Mouse (Mus musculus) mouse trophoblast stem cell (cell line): Measurements from ENCODE around the gene Zbtb21.
"Not testable (repeated sequence)": the region's sequence is repeated elsewhere in the genome, so short reads cannot be mapped to it uniquely, and the experiment has no call there.

ENCODE experiments used
- in situ Hi-C, 2 experiments: fragments of 300-500 bp; cut with MseI, MboI; formaldehyde crosslinking; loops; 2 replicates in 1 of 2; 3 replicates in 1 of 2; pipeline ENCODE4 v1.15.1; 2025

Gene Zbtb21

DNA sequence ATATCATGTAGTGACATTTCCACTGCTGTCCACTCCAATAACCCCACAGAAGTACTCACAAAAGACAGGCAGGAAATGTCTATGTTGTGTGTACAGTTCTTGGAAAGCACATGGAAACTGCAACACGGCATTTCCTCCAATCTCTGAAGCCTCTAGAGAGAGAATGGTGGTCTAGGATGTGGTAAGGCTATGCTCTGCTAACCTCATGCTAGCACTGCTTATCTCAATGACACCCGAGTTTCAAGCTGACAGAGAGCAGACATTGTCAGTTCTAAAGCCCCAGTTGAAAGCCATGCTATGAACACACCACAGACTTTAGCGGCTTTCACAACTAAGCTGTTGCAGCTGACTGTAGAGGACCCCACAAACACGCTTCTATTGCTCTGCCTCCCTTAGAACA, 13.6 kb downstream of the Zbtb21 start:
- in situ Hi-C loops = no loop called here

- in situ Hi-C loops = not testable (repeated sequence)
Observed at GRCm38 (mm10) chr16:97946993-97947392, 15.4 kb downstream of the Zbtb21 start.

DNA sequence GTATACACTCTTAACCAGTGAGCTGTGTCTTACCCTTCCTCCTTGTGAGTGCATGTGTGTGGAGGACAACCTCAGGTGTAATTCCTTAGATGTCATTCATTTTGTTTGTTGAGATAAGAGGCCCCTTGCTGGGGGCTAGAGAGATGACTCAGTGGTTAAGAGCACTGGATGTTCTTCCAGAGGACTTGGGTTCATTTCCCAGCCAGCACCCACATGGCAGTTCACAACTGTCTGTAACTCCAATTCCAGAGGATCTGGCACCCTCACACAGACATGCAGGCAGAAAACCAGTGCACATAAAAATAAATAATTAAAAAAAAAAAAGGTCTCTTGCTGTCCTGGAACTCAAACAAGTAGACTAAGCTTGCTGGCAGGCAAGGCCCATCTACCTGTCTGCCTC, 20.6 kb downstream of the Zbtb21 start:
- in situ Hi-C loops = no loop called here

DNA sequence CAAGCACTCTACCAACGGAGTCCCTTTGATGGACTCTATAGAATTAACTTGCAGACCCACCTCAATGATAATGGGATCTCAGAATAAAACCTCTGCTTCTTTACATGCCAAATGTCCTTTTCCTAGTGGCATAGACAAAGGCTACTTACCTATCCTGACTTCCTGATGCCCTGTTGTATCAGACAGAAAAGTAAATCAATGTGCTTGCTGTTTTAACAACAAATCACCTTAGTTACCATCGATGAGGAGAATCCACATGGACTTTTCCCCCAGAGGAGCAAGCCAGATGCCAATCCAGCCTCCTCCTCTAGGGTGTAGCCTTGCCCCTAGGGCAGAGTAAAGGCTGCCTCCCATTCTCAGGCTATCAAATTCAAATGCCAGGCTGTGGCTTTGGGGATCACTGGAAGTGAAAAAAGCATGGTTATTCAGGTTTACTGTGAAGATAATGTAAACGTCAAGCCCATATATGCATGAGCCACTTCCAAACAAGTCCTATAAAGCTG, 21.9 kb downstream of the Zbtb21 start:
- in situ Hi-C loops = no loop called here

DNA sequence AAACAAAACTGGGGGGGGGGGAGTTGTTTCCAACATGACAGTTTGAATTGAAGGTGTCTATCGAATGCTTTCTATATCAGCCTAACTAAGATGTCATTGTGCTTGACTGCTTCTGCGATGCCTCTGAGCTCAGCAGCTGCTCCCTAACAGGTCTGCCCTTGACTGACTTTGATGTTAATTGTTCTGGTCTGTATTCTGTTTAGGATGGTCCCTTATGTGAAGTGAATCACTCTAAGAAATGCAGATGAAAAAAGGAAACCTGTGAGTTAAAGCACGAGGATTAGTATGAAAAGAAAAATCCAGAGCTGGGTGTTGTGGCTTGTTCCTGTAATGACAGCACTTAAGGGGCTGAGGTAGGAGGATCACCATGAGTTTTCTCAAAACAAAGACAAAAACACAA, 26.6 kb downstream of the Zbtb21 start:
- in situ Hi-C loops = no loop called here

GRCm38 (mm10) chr16:97930231-97930630, 32.2 kb downstream of the Zbtb21 start:
- in situ Hi-C loops = no loop called here

DNA sequence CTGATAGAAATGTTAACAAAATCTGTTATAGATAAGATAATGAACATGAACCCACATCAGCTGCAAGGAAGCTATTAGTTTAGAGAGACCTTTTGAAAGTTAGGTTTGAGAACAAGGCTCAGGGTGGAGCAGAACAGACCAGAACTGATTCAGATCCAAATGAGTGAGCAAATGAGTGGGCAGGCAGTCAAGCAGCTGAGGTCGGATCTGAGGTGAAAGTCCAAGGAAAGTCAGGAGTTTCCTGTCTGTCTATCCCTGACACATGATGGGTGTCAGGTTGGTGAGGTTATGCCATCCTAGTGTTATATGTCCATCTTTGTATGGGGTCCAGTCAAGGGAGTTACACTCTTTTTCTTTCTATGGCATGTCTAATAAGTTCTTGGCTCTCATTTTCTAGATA, 32.9 kb downstream of the Zbtb21 start:
- in situ Hi-C loops = no loop called here

DNA sequence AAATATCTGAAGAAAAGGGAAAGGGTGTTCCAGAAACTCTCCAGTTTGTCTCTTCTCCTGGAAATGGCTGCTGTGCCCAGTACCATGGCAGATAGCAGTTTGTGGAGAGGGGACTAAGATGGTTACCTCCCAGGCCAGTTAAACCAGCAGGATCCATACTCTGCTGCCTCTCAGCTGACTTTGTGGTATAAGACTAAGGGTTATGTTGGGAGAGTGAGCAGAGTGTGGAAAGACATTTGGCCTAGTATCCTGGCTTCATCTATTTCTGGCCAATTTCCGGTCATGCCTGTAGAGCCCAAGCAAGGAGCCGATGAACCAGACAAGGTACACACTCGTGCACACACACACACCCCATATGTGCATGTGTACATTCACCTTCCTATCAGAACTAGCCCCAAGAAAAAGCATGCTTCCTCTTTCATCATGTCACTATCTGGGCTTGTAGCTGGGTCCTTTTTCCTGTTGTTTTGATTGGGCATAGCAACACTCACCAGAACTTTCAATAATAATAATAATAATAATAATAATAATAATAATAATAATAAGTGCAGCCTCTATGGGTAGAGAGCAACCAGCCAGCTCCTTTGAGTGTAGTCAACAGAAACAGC, 35.0 kb downstream of the Zbtb21 start:
- in situ Hi-C loops = no loop called here

- in situ Hi-C loops = no loop called here
Observed at GRCm38 (mm10) chr16:97926381-97926780, 36.0 kb downstream of the Zbtb21 start.

- in situ Hi-C loops = no loop called here
Observed at GRCm38 (mm10) chr16:97925760-97926159, 36.7 kb downstream of the Zbtb21 start.

DNA sequence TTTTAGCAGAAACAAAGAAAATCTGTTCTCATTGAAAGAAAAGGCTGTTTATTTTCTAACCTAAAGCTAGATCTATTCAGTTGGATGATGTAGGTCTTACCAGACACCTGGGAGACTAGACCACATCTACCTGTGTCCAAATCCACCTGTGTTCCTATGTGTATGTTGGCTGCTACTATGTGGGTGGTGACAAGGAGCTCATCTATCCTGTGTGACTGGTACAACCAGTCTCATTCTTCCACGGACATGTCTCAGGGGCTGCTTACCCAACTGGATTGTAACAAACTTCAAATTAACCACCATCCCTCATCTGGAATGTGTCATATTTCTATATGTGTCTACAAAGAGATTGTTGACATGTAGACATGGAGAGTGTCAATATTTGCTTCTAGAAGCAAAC, 38.7 kb downstream of the Zbtb21 start:
- in situ Hi-C loops = no loop called here

DNA sequence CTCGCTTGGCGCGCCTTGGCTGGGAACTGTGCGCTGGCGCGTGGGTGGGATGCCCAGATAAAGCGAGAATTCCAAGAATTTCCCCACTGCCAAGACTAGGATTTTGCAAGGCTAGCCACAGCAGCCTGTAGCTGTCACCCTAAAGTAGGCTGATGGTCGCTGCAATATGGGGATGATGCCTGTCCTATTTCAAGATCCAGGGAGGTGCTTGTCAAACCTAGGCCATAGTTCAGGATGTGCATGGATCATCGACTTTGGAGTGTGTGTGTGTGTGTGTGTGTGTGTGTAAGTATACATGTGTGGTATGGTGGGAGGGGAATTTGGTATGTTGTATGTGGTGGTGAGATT, 39.7 kb downstream of the Zbtb21 start:
- in situ Hi-C loops = no loop called here

- in situ Hi-C loops = no loop called here
Observed at GRCm38 (mm10) chr16:97921961-97922778, 40.3 kb downstream of the Zbtb21 start.

DNA sequence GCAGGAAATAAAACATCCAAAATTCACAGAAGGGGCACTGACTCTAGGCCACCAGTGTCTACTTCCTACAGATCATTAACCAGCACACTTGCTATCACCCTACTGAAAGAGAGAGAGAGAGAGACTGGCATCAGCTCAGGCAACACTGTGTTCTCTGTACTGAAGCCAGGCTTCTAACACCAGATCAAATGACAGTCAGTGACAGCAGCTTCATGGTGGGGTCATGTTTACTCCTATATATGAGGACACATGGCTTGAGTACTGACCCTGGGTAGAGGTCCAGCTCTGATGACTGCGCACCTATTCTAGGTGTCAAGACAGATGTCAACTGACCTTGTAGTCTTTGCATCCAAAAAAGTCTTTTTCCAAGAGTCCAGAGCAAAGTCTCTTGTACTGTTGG, 41.8 kb downstream of the Zbtb21 start:
- in situ Hi-C loops = no loop called here

GRCm38 (mm10) chr16:97919793-97920192, 42.6 kb downstream of the Zbtb21 start:
- in situ Hi-C loops = no loop called here

GRCm38 (mm10) chr16:97912873-97913272, 49.5 kb downstream of the Zbtb21 start:
- in situ Hi-C loops = no loop called here

GRCm38 (mm10) chr16:97909356-97909755, 53.1 kb downstream of the Zbtb21 start:
- in situ Hi-C loops = no loop called here

GRCm38 (mm10) chr16:97907496-97907895, 54.9 kb downstream of the Zbtb21 start:
- in situ Hi-C loops = no loop called here

DNA sequence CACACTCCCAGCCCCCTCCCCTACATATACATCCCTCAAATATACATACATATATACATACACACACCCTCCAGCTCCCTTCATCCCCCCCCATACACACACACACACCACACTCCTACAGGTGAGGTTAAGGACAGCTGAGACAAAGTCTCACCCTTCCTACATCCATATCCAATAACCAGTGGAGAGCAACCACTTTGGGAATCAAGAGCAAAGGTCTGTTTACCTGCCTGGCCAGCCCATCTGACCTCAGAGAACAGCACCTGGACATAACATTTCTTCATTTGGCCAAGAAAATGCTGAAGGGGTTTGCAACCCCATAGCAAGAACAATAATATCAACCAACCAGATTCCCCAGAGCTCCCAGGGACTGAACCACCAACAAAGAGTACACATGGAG, 56.1 kb downstream of the Zbtb21 start:
- in situ Hi-C loops = no loop called here

DNA sequence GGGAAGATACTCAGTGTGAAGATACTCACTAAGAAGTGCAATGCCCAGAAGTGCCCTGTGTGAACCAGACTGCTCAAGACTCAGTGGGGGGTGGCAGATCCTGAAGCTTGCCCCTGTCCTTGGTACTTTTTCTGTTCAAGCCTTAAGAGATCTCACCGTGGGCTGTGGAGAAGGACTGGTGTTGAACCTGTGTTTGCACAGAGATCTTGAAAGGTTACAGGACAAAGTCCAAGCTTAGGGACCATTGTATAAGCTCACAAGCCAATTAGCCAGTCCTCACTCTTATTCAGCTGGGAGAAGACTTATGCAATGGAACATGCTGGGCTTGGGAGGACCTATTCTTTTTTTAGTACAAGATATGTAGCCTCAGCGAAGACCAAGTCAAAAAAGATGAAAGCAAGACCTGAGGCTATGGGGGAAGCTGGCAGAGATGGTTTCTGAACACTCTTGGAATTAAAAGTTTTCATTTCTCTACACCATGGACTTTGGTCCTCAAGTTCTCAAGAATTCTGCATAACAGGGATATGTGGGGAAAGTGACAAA, 56.9 kb downstream of the Zbtb21 start:
- in situ Hi-C loops = no loop called here

DNA sequence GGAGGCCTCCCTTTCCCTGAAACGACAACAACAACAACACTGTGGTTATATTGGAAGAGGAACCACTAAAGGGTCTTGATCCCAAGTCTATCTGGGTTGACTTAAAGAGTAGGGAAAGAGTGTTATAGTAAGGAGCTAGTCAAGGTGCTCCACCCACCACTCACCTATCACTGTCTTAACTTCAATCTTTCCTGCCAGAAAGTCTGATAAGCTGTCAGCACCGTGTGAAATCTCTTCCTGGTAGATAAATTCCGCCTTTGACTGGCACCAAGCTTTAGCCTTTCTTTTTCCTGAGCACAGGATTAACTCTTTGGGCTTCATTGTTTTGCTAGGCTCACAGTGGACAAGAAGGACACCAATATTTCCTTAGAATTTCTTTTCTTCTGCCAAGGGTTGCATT, 58.4 kb downstream of the Zbtb21 start:
- in situ Hi-C loops = no loop called here

GRCm38 (mm10) chr16:97897346-97898024, 64.9 kb downstream of the Zbtb21 start:
- in situ Hi-C loops = no loop called here
